Mouse (Mus musculus) forebrain, embryonic 12.5 days (tissue): ENCODE measurements at regions not wholly inside any gene's neighbourhood (a gene's known extent, or its start where the extent isn't known, plus 50 kb on each side); places are given as distances from the start of the nearest gene placed in this dataset.
"Not testable (repeated sequence)": the region's sequence is repeated elsewhere in the genome, so short reads cannot be mapped to it uniquely, and the experiment has no call there.

Source experiments
- ATAC-seq: fragments of 200-750 bp; cut with Nextera tagmentation; 2 replicates; pipeline ENCODE4 v1.8.0; 2017; ENCODE audit warnings: moderate TSS enrichment; ENCODE audit not compliant: low FRiP score
- H3K27ac ChIP-seq: fragments of 300-500 bp; sonication (generic); 2 replicates; pipeline ENCODE4 v1.5.1; 2016; ENCODE audit warnings: mild to moderate bottlenecking
- H3K27me3 ChIP-seq: fragments of 300-500 bp; sonication (generic); 2 replicates; pipeline ENCODE4 v1.6.1; 2016; ENCODE audit warnings: mild to moderate bottlenecking
- H3K36me3 ChIP-seq: fragments of 300-500 bp; sonication (generic); replicated peaks from 2 replicates; pipeline ENCODE4 v1.6.1; 2016; ENCODE audit warnings: mild to moderate bottlenecking
- H3K4me1 ChIP-seq: fragments of 300-500 bp; sonication (generic); 2 replicates; pipeline ENCODE4 v1.6.1; 2016
- H3K4me2 ChIP-seq: fragments of 300-500 bp; sonication (generic); 2 replicates; pipeline ENCODE4 v1.6.1; 2016; ENCODE audit warnings: mild to moderate bottlenecking, moderate library complexity
- H3K4me3 ChIP-seq: fragments of 300-500 bp; sonication (generic); replicated peaks from 2 replicates; pipeline ENCODE4 v1.5.1; 2016; ENCODE audit warnings: mild to moderate bottlenecking
- H3K9ac ChIP-seq: fragments of 300-500 bp; sonication (generic); 2 replicates; pipeline ENCODE4 v1.6.1; 2016; ENCODE audit warnings: mild to moderate bottlenecking
- H3K9me3 ChIP-seq: fragments of 300-500 bp; sonication (generic); 2 replicates; pipeline ENCODE4 v1.6.1; 2016
- WGBS: fragments of 180-500 bp; shearing (Covaris S2); methylation state at CpG from one replicate; pipeline ENCODE4 v1.1.7; 2016; 5-methylcytosine and 5-hydroxymethylcytosine counted together

GRCm38 (mm10) chr10:104592009-104592603, 398.3 kb downstream of the Gm4340 start:
- no peaks in the 10 kb centered on the region for H3K27me3 ChIP-seq
- H3K27ac ChIP-seq = no peak overlapping the region
- H3K9me3 ChIP-seq = no peaks in the 10 kb centered on the region
- H3K4me2 ChIP-seq = no peak overlapping the region
- ATAC-seq = no peak
- H3K4me1 ChIP-seq = no peaks in the 10 kb centered on the region
- 85% methylated on average over 3 of the region's 3 CpGs for WGBS
- H3K36me3 ChIP-seq = no peaks in the 10 kb centered on the region
- no peak overlapping the region for H3K4me3 ChIP-seq
- no peak overlapping the region for H3K9ac ChIP-seq

DNA sequence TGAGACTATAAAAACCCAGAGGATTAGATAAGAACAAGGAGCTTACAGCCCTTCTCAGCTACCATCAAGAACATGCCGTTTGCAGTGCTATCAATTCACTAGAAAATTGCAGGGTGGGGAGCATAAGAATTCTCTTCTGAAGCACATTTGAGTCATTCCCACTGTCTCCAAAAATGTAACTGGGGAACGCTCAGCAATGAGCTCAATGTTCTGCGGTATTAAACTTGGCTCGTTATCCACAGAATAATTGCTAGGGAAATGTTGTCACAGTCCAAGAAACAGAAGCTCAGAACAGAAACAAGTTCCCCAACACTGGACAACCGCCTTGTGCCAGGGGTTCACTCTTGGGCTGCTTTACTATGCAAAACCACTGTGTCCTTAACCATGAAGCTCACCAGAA, 402.1 kb downstream of the Gm4340 start:
- 80% methylated on average over 5 of the region's 5 CpGs for WGBS
- no peak overlapping the region for H3K27ac ChIP-seq
- no peaks in the 10 kb centered on the region for H3K36me3 ChIP-seq
- H3K27me3 ChIP-seq = no peaks in the 10 kb centered on the region
- ATAC-seq = no peak
- H3K9ac ChIP-seq = no peak overlapping the region
- no peaks in the 10 kb centered on the region for H3K4me1 ChIP-seq
- no peaks in the 10 kb centered on the region for H3K9me3 ChIP-seq
- no peak overlapping the region for H3K4me3 ChIP-seq
- H3K4me2 ChIP-seq = no peak overlapping the region

DNA sequence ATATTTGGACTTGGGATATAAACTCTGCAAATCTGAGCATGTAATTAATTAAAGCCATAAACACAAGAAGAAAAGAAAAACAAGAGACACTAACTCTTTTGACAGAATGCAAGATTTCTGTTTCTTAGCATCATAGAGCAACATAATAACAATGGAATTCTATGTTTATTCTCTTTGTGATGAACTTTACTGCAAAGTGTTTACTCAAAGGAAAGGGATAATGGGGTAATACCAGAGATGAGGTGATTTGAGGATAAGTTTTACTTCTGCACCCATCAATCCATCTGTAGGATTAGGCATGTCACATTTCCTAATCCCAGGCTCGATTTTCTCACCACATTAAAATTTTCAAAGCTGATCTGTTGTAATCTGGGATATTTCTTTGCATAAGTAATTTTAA, 433.8 kb downstream of the Gm4340 start:
- WGBS = 65% methylated on average over 1 of the region's 1 CpGs
- Histone ChIP-seq H3K4me3 (no peak overlapping the region), H3K4me2 (no peak overlapping the region), H3K4me1 (no peaks in the 10 kb centered on the region), H3K9ac (no peak overlapping the region), H3K27me3 (no peaks in the 10 kb centered on the region), H3K9me3 (no peaks in the 10 kb centered on the region), H3K36me3 (no peaks in the 10 kb centered on the region), H3K27ac (no peak overlapping the region)
- ATAC-seq = no peak

GRCm38 (mm10) chr10:104651020-104651419, 457.2 kb downstream of the Gm4340 start:
- H3K4me1 ChIP-seq = no peaks in the 10 kb centered on the region

DNA sequence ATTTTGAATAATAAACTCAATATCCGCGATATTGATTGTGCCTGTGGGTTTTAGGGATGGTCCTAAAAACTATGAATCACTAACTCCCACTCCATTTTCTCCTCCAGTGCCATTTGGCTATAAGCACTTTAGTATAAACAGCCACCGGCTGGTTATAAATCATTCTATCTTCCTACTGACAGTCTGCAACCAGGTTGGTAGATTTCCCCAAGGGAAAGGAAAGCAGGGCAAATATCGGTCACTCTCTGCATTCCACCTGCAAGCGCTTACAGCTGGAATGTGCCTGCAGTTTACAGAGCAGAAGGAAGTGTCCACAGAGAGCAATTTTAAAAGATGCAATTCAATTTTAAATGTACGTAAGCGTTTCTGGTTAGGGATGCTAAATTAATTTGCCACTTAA, 466.5 kb downstream of the Gm4340 start:
- H3K27me3 ChIP-seq = no peaks in the 10 kb centered on the region
- H3K27ac ChIP-seq = no peak overlapping the region
- no peaks in the 10 kb centered on the region for H3K36me3 ChIP-seq
- no peaks in the 10 kb centered on the region; the same call in 1 of the 2 replicates for H3K4me1 ChIP-seq
- H3K9ac ChIP-seq = no peak overlapping the region
- no peak overlapping the region for H3K4me3 ChIP-seq
- ATAC-seq = no peak
- H3K9me3 ChIP-seq = no peaks in the 10 kb centered on the region
- 74% methylated on average over 7 of the region's 7 CpGs for WGBS
- no peak overlapping the region for H3K4me2 ChIP-seq

More at GRCm38 (mm10) chr10:104651020-104651419, 457.2 kb downstream of the Gm4340 start:
- ATAC-seq = no peak
- Histone ChIP-seq H3K4me3 (no peak overlapping the region), H3K27ac (no peak overlapping the region), H3K9ac (no peak overlapping the region), H3K9me3 (no peaks in the 10 kb centered on the region), H3K4me2 (no peak overlapping the region), H3K36me3 (no peaks in the 10 kb centered on the region), H3K27me3 (no peaks in the 10 kb centered on the region)
- 88% methylated on average over 8 of the region's 8 CpGs for WGBS

GRCm38 (mm10) chr10:104661672-104662071, 467.8 kb downstream of the Gm4340 start:
- Histone ChIP-seq H3K4me2 (no peak overlapping the region), H3K9ac (no peak overlapping the region), H3K9me3 (no peaks in the 10 kb centered on the region), H3K36me3 (no peaks in the 10 kb centered on the region), H3K4me3 (no peak overlapping the region), H3K27me3 (no peaks in the 10 kb centered on the region), H3K27ac (no peak overlapping the region), H3K4me1 (no peaks in the 10 kb centered on the region; the same call in 1 of the 2 replicates)
- ATAC-seq = peak; percentile 88; the same call in 1 of the 2 replicates
- WGBS = 27% methylated on average over 7 of the region's 7 CpGs

DNA sequence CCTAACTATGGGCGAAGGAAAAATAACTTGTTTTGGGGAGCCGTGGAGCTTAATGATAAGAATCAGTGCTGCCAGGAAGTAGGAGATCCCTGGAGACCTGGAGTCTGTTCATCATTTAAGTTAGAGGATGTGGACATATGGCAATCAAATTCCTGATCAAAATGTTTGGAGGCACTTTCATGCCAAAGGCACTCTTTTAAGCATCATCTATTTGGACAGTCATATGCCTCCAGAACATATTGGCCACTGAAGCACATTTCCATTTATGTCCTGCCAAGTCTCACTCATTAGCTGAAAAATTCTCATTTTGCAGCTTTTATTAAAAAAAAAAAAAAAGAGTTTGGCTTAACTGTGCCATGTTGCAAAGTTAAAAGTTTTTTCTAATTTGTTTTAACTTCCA, 474.4 kb downstream of the Gm4340 start:
- Histone ChIP-seq H3K36me3 (no peaks in the 10 kb centered on the region), H3K9ac (no peak overlapping the region), H3K9me3 (no peaks in the 10 kb centered on the region), H3K27me3 (no peaks in the 10 kb centered on the region), H3K4me2 (no peak overlapping the region), H3K4me1 (no peaks in the 10 kb centered on the region), H3K4me3 (no peak overlapping the region), H3K27ac (no peak overlapping the region)
- 90% methylated on average over 2 of the region's 2 CpGs for WGBS
- no peak for ATAC-seq

GRCm38 (mm10) chr10:104684717-104685336, 491.0 kb downstream of the Gm4340 start:
- Histone ChIP-seq H3K27me3 (no peaks in the 10 kb centered on the region), H3K9ac (no peak overlapping the region), H3K36me3 (no peaks in the 10 kb centered on the region), H3K27ac (no peak overlapping the region), H3K9me3 (no peaks in the 10 kb centered on the region), H3K4me3 (no peak overlapping the region), H3K4me2 (no peak overlapping the region), H3K4me1 (no peaks in the 10 kb centered on the region)
- ATAC-seq = no peak
- WGBS = 84% methylated on average over 5 of the region's 5 CpGs

- no peak overlapping the region for H3K27ac ChIP-seq
- no peaks in the 10 kb centered on the region for H3K36me3 ChIP-seq
- H3K9ac ChIP-seq = no peak overlapping the region
- no peak overlapping the region for H3K4me2 ChIP-seq
- H3K27me3 ChIP-seq = no peaks in the 10 kb centered on the region
- H3K4me1 ChIP-seq = no peaks in the 10 kb centered on the region
- no peaks in the 10 kb centered on the region for H3K9me3 ChIP-seq
- 69% methylated on average over 3 of the region's 3 CpGs for WGBS
- no peak overlapping the region for H3K4me3 ChIP-seq
- peak; percentile 36; the same call in 1 of the 2 replicates for ATAC-seq
These were observed 492.0 kb downstream of the Gm4340 start for GRCm38 (mm10) chr10:104685857-104686256.

- ATAC-seq = peak; percentile 39; the same call in 1 of the 2 replicates
- H3K9ac ChIP-seq = no peak overlapping the region
- no peak overlapping the region for H3K4me3 ChIP-seq
- no peaks in the 10 kb centered on the region for H3K27me3 ChIP-seq
- H3K9me3 ChIP-seq = no peaks in the 10 kb centered on the region
- no peak overlapping the region for H3K27ac ChIP-seq
- no peak overlapping the region for H3K4me2 ChIP-seq
- 84% methylated on average over 6 of the region's 6 CpGs for WGBS
- H3K36me3 ChIP-seq = no peaks in the 10 kb centered on the region
- H3K4me1 ChIP-seq = no peaks in the 10 kb centered on the region
These were observed 492.8 kb downstream of the Gm4340 start for GRCm38 (mm10) chr10:104686669-104687068.

- Histone ChIP-seq H3K9ac (no peak overlapping the region), H3K27me3 (no peaks in the 10 kb centered on the region), H3K27ac (no peak overlapping the region), H3K36me3 (no peaks in the 10 kb centered on the region), H3K4me2 (no peak overlapping the region), H3K9me3 (no peaks in the 10 kb centered on the region), H3K4me1 (no peaks in the 10 kb centered on the region), H3K4me3 (no peak overlapping the region)
- ATAC-seq = no peak
- WGBS = 90% methylated on average over 3 of the region's 3 CpGs
These were observed 501.1 kb downstream of the Gm4340 start for GRCm38 (mm10) chr10:104694974-104695373.

DNA sequence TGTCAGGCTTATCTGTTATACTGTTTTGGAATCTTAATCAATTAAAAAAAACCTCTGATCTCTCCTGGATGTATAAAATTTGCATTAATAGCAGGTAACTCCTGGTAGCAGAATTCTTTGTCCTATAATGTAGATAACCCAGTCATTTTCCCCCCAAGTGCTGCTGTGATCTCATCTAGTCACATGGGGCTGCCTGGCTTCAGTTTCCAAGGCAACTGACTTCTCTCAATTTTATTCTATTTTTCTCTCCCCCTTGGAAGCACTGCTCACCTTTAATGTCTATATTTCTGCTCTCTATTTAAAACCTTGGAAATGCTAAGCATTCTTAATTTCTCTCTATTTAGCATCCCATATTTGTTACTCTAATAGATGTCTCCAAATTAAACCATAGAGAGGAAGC, 515.1 kb downstream of the Gm4340 start:
- no peaks in the 10 kb centered on the region for H3K9me3 ChIP-seq
- no peak for ATAC-seq
- no peak overlapping the region for H3K27ac ChIP-seq
- no peak overlapping the region for H3K4me3 ChIP-seq
- no peaks in the 10 kb centered on the region for H3K36me3 ChIP-seq
- no peak overlapping the region for H3K9ac ChIP-seq
- no peaks in the 10 kb centered on the region for H3K4me1 ChIP-seq
- no peaks in the 10 kb centered on the region for H3K27me3 ChIP-seq
- no peak overlapping the region for H3K4me2 ChIP-seq

DNA sequence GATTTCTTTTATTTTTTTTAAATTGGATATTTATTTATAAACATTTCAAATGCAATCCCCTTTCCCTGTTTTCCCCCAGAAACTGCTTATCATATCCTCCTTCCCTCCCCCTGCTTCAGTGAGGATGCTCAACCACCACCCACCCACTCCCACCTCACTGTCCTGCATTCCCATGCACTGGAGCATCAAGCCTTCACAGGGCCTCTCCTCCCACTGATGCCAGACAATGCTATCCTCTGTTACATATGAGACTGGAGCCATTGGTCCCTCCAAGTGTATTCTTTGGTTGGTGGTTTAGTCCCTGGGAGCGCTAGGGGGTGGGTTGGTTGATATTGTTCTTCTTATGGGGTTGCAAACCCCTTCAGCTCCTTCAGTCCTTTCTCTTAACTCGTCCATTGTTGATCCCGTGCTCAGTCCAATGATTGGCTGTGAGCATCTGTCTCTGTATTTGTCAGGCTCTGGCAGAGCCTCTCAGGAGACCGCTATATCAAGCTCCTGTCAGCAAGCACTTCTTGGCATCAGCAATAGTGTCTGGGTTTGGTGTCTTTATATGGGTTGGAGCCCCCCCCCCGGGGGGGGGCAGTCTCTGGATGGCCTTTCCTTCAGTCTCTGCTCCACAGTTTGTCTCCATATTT, 519.6 kb downstream of the Gm4340 start:
- 50% methylated on average over 5 of the region's 5 CpGs for WGBS
- H3K27me3 ChIP-seq, H3K27ac ChIP-seq, H3K36me3 ChIP-seq, H3K4me2 ChIP-seq, H3K9me3 ChIP-seq, H3K4me1 ChIP-seq, H3K9ac ChIP-seq, H3K4me3 ChIP-seq: not testable (repeated sequence)
- 0 out of 2 replicates have a peak, but pooled peaks have one; percentile 41 for ATAC-seq
